Mouse (Mus musculus): ENCODE measurements around the gene Gm10053.
"Not testable (repeated sequence)": the region's sequence is repeated elsewhere in the genome, so short reads cannot be mapped to it uniquely, and the experiment has no call there.

The Gm10053 gene

GRCm38 (mm10) chr19:24875129-24875870 lies at the start of gene Gm10053:
Gene Gm10053 (plus strand): TSS chr19:24875686.
- DNase-seq, result not testable (repeated sequence)

GRCm38 (mm10) chr19:24842080-24842479 lies 33.4 kb upstream of the Gm10053 start:
- DNase-seq, result no peak

- DNase-seq, result no peak
Measured at GRCm38 (mm10) chr19:24845007-24845546, 30.4 kb upstream of the Gm10053 start.

DNA sequence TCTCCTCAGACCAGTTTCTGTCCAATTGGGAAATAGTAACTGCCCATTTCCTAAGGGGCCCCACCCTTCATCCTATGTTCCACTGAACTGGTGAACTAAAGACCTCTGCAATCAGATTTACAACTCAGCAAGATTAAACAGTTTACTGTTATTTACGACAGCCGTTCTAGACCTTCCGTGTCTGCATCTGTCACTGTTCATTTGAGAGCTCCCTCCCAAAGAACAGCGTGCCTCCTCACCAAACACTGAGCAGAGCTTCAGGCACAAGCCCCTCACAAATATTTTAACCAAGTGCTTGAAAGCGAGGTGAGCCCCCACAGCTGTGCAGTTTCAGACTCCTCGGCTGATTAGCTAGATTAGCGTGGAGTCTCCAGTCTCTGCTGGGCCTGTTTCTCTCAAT lies 27.1 kb upstream of the Gm10053 start:
- DNase-seq, result no peak

- DNase-seq, result no peak
Measured at GRCm38 (mm10) chr19:24848844-24849243, 26.6 kb upstream of the Gm10053 start.

DNA sequence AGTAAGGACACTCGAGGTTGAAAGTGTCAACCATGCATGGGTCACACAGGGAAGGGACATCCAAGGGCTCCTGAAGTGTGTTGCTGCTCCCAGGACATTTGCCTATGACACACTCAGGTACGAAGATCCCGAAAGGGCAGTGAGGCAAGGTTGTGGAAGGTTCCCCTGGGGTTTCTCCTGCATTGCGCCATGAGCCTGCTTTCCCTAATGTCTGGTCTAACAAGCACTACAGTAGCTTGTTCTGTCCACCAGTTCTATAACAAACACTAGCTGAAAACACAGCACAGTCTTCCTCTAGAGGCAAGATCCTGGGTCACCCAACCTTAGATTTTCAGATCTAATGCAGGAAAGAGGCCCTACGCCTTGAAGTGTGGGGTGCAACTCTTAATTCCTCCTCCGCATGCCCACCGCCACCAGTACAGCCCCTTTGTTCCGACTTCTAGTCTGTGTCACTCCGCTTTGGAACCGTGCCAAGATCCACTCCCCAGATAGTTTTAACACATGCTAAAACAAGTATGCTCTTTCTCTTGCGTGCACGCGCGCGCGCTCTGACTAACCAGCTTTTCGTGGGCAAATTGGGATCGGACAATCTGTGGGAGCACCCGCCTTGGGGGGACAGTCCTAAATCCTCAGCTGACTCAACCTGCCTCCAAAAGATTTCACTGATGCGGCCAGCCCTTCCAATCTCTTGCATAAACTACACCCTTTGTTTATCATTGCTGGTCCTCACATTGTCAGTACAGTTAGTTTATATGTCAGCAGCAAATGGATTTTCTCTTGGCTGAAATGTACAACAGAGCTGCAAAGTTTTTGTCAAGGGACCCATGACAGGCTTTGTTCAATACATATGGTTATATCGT lies 23.8 kb upstream of the Gm10053 start:
- DNase-seq, result no peak

GRCm38 (mm10) chr19:24861276-24861611 lies 14.2 kb upstream of the Gm10053 start:
- no peak for DNase-seq

GRCm38 (mm10) chr19:24861612-24862451 lies 13.7 kb upstream of the Gm10053 start, which contains the start of gene Pgm5:
Gene Pgm5 (minus strand): TSS chr19:24861855.
- no peak for DNase-seq

GRCm38 (mm10) chr19:24865436-24865835 lies 10.1 kb upstream of the Gm10053 start:
- no peak for DNase-seq

- peak; percentile 53 for DNase-seq
Measured at GRCm38 (mm10) chr19:24871037-24871635, 4.3 kb upstream of the Gm10053 start.

- no peak for DNase-seq
Measured at GRCm38 (mm10) chr19:24873873-24874272, 1.6 kb upstream of the Gm10053 start.

- no peak for DNase-seq
Measured at GRCm38 (mm10) chr19:24881237-24881636, 5.8 kb downstream of the Gm10053 start.

DNA sequence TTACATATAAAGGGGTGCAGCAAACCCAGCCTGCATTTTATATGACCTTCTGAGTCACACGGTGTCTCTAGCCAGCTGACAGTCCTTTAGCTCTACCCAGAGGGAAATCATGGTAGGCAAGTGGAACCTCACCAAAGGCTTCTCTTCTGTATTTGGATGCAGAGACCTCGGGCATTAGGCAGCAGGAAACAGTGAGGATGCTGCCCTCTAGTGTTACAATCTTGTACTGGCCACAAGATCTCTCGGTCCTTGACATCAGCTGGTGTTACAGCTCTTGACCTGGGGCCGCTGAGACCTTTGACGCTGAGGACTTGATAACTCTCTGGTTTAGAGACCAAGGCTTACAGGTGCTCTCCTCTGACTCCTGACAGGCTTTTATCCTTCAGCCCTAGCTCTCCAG lies 10.0 kb downstream of the Gm10053 start:
- peak; percentile 48 for DNase-seq

- no peak for DNase-seq
Measured at GRCm38 (mm10) chr19:24886888-24887287, 11.4 kb downstream of the Gm10053 start.

DNA sequence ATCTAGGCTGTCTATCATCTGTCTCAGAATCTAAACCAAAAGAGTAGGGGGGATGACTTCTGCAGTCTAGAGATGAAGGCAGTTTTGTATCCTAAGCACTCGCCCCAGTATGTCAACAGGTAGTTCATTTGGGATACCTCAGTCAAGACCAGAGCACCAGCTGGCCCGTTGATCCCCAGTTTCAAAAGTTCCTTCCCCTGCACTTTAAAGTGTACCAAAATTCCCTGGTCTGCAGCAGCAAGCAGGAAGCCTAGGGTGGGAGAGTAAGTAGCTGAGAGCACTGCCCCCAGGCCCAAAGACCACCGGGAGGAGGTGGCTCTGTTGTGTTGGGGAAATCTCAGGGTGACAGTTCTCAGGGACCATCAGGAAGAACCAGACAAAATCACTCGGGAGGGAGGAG lies 21.1 kb downstream of the Gm10053 start:
- no peak for DNase-seq

DNA sequence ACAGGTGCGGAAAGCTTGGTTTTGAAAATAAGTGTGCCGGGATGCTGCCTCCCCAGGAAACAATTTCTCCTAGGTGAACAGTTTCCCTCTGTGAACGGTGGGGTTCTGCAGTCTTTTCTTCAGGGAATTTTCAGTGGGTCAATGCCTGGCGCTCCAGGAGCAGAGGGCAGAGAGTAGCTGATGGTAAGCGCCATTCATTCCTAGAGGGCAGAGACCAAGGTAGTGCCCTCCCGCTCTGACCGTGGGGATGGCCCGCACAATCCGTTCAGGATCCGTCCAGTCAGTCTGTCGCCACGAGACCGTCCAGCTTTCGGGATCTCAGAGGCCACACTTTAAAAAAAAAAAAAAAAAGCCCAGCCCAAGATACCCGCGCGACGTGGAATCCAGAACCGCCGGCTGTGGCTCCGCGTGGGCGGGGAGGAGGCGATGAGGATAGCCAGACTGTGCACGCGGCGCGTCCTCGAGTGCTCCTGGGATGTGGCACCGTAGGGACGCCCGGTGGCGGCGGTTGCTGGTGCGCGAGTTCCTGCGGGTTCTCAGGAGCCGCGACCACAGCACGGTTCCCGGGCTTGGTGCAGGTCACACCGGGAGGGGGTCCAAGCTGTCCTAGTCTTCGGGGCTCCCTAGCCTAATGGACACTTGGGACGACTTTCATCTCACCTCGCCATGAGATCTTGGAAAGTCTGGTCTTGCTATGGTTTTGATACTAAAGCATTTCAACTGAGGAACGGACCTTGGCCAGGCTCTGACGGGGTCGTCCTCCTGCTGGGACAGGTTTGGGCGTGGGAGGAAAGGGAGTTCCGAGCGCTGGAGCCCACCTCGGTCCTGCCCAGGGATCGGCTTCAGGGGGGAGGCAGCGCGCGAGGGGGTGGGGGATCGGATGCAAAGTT lies 21.8 kb downstream of the Gm10053 start:
- DNase-seq, result peak; percentile 6

GRCm38 (mm10) chr19:24897896-24898736 lies 22.6 kb downstream of the Gm10053 start:
- DNase-seq, result no peak

GRCm38 (mm10) chr19:24898737-24899577 lies 23.5 kb downstream of the Gm10053 start:
- DNase-seq, result no peak

Measured in right cerebral cortex, adult 18-20 months (tissue).